Mouse (Mus musculus): ENCODE measurements around the gene Spns2.

DNA sequence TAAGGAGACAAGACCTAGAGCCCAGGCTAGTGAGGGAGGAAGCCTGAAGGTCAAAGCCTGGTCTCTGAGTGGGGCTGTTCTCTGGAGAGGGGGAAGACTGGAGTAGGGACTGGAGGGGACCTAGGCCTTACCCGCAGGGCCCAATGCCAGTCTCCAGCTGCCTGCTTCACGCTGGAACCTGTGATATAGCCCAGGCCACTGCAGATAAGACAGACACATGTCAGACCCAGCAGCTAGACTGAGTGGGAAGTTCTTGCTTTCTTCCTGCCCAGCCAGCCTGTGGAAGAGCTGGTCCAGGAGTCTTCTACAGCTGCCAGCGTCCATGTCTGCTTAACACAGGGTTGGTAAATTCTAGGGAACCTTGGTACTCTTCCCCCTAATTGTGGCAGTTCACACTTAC, 31.2 kb downstream of the Spns2 start:
- TF ChIP-seq CTCF (IDR thresholded peaks at IDR 0.05; ENCODE audit: borderline replicate concordance, extremely low read depth, insufficient read depth, insufficient read length) (no peak), POLR2A (IDR thresholded peaks at IDR 0.05; ENCODE audit: borderline replicate concordance, extremely low read depth, insufficient read depth, insufficient read length, poor library complexity, severe bottlenecking) (no peak)
